Mouse (Mus musculus) neural tube, embryonic 12.5 days (tissue): ENCODE results near the gene Tmem247. TPM values are rescaled to one million over a fixed set of nuclear protein-coding genes. Genes with fewer than 3 reads are reported as not detected.

Experiments used
- ATAC-seq: fragments of 200-750 bp; cut with Nextera tagmentation; 2 replicates; pipeline ENCODE4 v1.8.0; 2017; ENCODE audit warnings: low read depth, mild to moderate bottlenecking, moderate TSS enrichment, moderate library complexity; ENCODE audit not compliant: low FRiP score
- H3K27ac ChIP-seq: fragments of 300-500 bp; sonication (generic); 2 replicates; pipeline ENCODE4 v1.5.1; 2016
- H3K27me3 ChIP-seq: fragments of 300-500 bp; sonication (generic); replicated peaks from 2 replicates; pipeline ENCODE4 v1.6.1; 2016; ENCODE audit warnings: mild to moderate bottlenecking
- H3K36me3 ChIP-seq: fragments of 300-500 bp; sonication (generic); 2 replicates; pipeline ENCODE4 v1.6.1; 2016; ENCODE audit warnings: mild to moderate bottlenecking
- H3K4me1 ChIP-seq: fragments of 300-500 bp; sonication (generic); 2 replicates; pipeline ENCODE4 v1.6.1; 2016
- H3K4me2 ChIP-seq: fragments of 300-500 bp; sonication (generic); replicated peaks from 2 replicates; pipeline ENCODE4 v1.6.1; 2016; ENCODE audit warnings: mild to moderate bottlenecking
- H3K4me3 ChIP-seq: fragments of 300-500 bp; sonication (generic); 2 replicates; pipeline ENCODE4 v1.5.1; 2016
- H3K9ac ChIP-seq: fragments of 300-500 bp; sonication (generic); 2 replicates; pipeline ENCODE4 v1.6.1; 2016; ENCODE audit warnings: mild to moderate bottlenecking
- H3K9me3 ChIP-seq: fragments of 300-500 bp; sonication (generic); 2 replicates; pipeline ENCODE4 v1.6.1; 2016; ENCODE audit warnings: mild to moderate bottlenecking
- WGBS: fragments of 180-500 bp; shearing (Covaris S2); methylation state at CpG from one replicate; pipeline ENCODE4 v1.1.7; 2016; 5-methylcytosine and 5-hydroxymethylcytosine counted together
- polyA plus RNA-seq: library from polyadenylated mRNA; unstranded; fragments of >200 nt; fragmentation: Nextera tagmentation; extraction: Ambion mirVana; gene quantifications from 2 replicates; pipeline ENCODE4 v1.2.1, GENCODE M21; 2016

The Tmem247 gene
- polyA plus RNA-seq, 1 experiment from 2014 or later: not detected

GRCm38 (mm10) chr17:86966040-86966439 is 48.9 kb downstream of the Tmem247 start:
- no peak overlapping the region for H3K27ac ChIP-seq
- H3K4me2 ChIP-seq: no peak overlapping the region
- H3K27me3 ChIP-seq: no peaks in the 10 kb centered on the region
- no peak overlapping the region for H3K4me3 ChIP-seq
- no peak overlapping the region for H3K9ac ChIP-seq
- ATAC-seq: no peak
- H3K4me1 ChIP-seq: peaks cover 26% of the 10 kb centered on the region
- 83% methylated on average over 10 of the region's 10 CpGs for WGBS
- peaks cover 5% of the 10 kb centered on the region; the same call in 1 of the 2 replicates for H3K36me3 ChIP-seq
- no peaks in the 10 kb centered on the region for H3K9me3 ChIP-seq

GRCm38 (mm10) chr17:86967048-86967447 is 49.9 kb downstream of the Tmem247 start:
- Histone ChIP-seq H3K36me3 (peaks cover 7% of the 10 kb centered on the region; the same call in 1 of the 2 replicates), H3K4me3 (no peak overlapping the region), H3K9ac (no peak overlapping the region), H3K9me3 (no peaks in the 10 kb centered on the region), H3K27me3 (no peaks in the 10 kb centered on the region), H3K4me2 (no peak overlapping the region), H3K27ac (no peak overlapping the region), H3K4me1 (peaks cover 26% of the 10 kb centered on the region)
- no peak for ATAC-seq
- 93% methylated on average over 12 of the region's 12 CpGs for WGBS

GRCm38 (mm10) chr17:86967536-86968525 is 50.7 kb downstream of the Tmem247 start:
- no peak for ATAC-seq
- H3K4me2 ChIP-seq: no peak overlapping the region
- H3K9ac ChIP-seq: no peak overlapping the region
- 78% methylated on average over 10 of the region's 10 CpGs for WGBS
- peaks cover 7% of the 10 kb centered on the region; the same call in 1 of the 2 replicates for H3K36me3 ChIP-seq
- H3K27ac ChIP-seq: no peak overlapping the region
- H3K27me3 ChIP-seq: no peaks in the 10 kb centered on the region
- H3K4me1 ChIP-seq: peaks cover 26% of the 10 kb centered on the region
- no peaks in the 10 kb centered on the region for H3K9me3 ChIP-seq
- H3K4me3 ChIP-seq: no peak overlapping the region

- Histone ChIP-seq H3K9ac (no peak overlapping the region), H3K4me1 (peaks cover 25% of the 10 kb centered on the region), H3K9me3 (no peaks in the 10 kb centered on the region), H3K4me2 (no peak overlapping the region), H3K27me3 (no peaks in the 10 kb centered on the region), H3K27ac (no peak overlapping the region), H3K36me3 (peaks cover 9% of the 10 kb centered on the region; the same call in 1 of the 2 replicates), H3K4me3 (no peak overlapping the region)
- ATAC-seq: no peak
- 96% methylated on average over 5 of the region's 5 CpGs for WGBS
Measured at GRCm38 (mm10) chr17:86968581-86968980, 51.4 kb downstream of the Tmem247 start.

DNA sequence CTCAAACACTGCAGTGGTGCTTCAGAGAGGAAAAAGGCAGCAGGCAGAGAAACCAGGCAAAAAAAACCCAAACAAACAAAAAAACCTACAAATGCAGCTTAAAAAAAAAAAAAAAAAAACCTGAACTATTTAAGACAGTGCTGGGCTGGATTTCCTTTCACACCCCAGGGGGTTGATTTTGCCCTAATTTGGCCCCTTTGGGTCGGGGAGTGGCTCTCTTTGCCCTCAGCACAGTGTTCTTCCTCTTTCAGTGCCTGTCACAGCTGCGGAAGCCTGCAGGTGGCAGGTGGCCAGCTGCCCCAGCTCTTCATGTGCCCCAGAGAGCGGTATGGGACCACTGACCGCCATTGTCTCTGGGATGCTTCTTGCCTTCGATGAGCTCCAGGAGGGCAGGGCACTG is 52.4 kb downstream of the Tmem247 start:
- H3K27ac ChIP-seq: no peak overlapping the region
- H3K4me3 ChIP-seq: no peak overlapping the region
- peaks cover 13% of the 10 kb centered on the region; the same call in 1 of the 2 replicates for H3K36me3 ChIP-seq
- H3K4me1 ChIP-seq: peaks cover 17% of the 10 kb centered on the region
- no peak overlapping the region for H3K9ac ChIP-seq
- no peak for ATAC-seq
- H3K9me3 ChIP-seq: no peaks in the 10 kb centered on the region
- 56% methylated on average over 5 of the region's 5 CpGs for WGBS
- no peaks in the 10 kb centered on the region for H3K27me3 ChIP-seq
- H3K4me2 ChIP-seq: no peak overlapping the region

- Histone ChIP-seq H3K9ac (no peak overlapping the region), H3K4me2 (no peak overlapping the region), H3K4me1 (peaks cover 10% of the 10 kb centered on the region), H3K9me3 (no peaks in the 10 kb centered on the region), H3K36me3 (peaks cover 19% of the 10 kb centered on the region; the same call in 1 of the 2 replicates), H3K27me3 (no peaks in the 10 kb centered on the region), H3K27ac (no peak overlapping the region), H3K4me3 (no peak overlapping the region)
- WGBS: 93% methylated on average over 15 of the region's 15 CpGs
- no peak for ATAC-seq
Measured at GRCm38 (mm10) chr17:86970026-86970750, 53.0 kb downstream of the Tmem247 start.

DNA sequence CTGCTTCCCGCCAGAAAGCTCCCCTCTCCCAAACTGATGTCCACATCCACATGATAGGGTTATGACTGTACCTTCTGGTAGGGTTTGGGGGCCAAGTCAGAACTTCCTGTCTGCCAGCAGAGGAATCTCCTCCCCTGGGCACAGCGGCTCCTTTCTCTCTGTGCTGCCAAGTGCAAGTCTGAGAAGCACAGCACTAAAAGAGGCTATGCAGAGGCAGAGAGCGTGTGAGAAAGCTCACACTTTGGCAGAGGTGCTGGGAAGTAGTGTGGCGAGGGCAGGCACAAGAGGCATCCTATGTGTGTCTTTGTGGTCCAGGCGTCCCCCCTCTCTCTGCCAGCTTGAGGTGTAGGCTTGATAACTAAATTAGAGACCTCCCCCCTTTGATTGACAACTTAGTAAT is 53.9 kb downstream of the Tmem247 start:
- peaks cover 6% of the 10 kb centered on the region; the same call in 1 of the 2 replicates for H3K4me1 ChIP-seq
- no peak overlapping the region for H3K4me2 ChIP-seq
- H3K9ac ChIP-seq: no peak overlapping the region
- WGBS: 85% methylated on average over 5 of the region's 5 CpGs
- peaks cover 23% of the 10 kb centered on the region; the same call in 1 of the 2 replicates for H3K36me3 ChIP-seq
- no peak for ATAC-seq
- no peak overlapping the region for H3K27ac ChIP-seq
- no peak overlapping the region for H3K4me3 ChIP-seq
- no peaks in the 10 kb centered on the region for H3K27me3 ChIP-seq
- no peaks in the 10 kb centered on the region for H3K9me3 ChIP-seq

- Histone ChIP-seq H3K9ac (no peak overlapping the region), H3K36me3 (peaks cover 23% of the 10 kb centered on the region; the same call in 1 of the 2 replicates)
- WGBS: 91% methylated on average over 7 of the region's 7 CpGs
Measured at GRCm38 (mm10) chr17:86971860-86972259, 54.7 kb downstream of the Tmem247 start.

More at GRCm38 (mm10) chr17:86971860-86972259, 54.7 kb downstream of the Tmem247 start:
- Histone ChIP-seq H3K27me3 (no peaks in the 10 kb centered on the region), H3K4me2 (no peak overlapping the region), H3K4me1 (peaks cover 6% of the 10 kb centered on the region; the same call in 1 of the 2 replicates), H3K9me3 (no peaks in the 10 kb centered on the region), H3K4me3 (no peak overlapping the region), H3K27ac (no peak overlapping the region)
- ATAC-seq: no peak

Other genes starting within 250 kb of the Tmem247 start
- gene Epas1, start 163.6 kb upstream of the Tmem247 start, polyA plus RNA-seq: 3.6 and 4.3 TPM in 2 replicates
- gene Atp6v1e2, start 30.5 kb downstream of the Tmem247 start, polyA plus RNA-seq: not detected in 2 replicates
- gene Rhoq, start 45.7 kb downstream of the Tmem247 start, polyA plus RNA-seq: 12.8 and 14.3 TPM in 2 replicates
- gene Pigf, start 108.1 kb downstream of the Tmem247 start, polyA plus RNA-seq: 36.8 and 40.6 TPM in 2 replicates
- 194 and 204 TPM in 2 replicates for gene Cript, start 108.2 kb downstream of the Tmem247 start, polyA plus RNA-seq
- gene Socs5, start 190.3 kb downstream of the Tmem247 start, polyA plus RNA-seq: 17.8 and 18.6 TPM in 2 replicates